Mouse (Mus musculus) heart, postnatal 4 days (tissue): ENCODE measurements at regions not wholly inside any gene's neighbourhood (a gene's known extent, or its start where the extent isn't known, plus 50 kb on each side); places are given as distances from the start of the nearest gene placed in this dataset.

Experiments used
- DNase-seq: peaks from one replicate; pipeline ENCODE4 v3.0.0; 2021

DNA sequence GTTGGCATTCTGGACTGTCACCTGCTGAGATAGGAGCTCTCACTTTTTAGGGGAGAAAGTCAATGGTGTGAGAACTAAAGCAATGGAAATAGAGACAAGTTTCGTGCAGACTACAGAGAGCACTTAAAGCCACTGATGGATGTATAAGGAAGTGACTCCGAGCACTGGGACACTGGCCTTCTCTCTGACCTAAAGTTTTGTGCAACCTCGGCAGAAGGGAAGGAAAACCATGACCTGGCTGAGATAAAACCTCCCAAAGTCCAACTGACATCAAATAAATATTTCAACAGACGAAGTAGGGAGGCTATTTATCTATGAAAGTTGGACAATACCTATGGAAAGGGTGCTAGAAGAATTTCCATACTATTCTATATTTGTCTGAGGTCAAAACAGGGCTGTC, 80.0 kb upstream of the Ahr start:
- no peak for DNase-seq

DNA sequence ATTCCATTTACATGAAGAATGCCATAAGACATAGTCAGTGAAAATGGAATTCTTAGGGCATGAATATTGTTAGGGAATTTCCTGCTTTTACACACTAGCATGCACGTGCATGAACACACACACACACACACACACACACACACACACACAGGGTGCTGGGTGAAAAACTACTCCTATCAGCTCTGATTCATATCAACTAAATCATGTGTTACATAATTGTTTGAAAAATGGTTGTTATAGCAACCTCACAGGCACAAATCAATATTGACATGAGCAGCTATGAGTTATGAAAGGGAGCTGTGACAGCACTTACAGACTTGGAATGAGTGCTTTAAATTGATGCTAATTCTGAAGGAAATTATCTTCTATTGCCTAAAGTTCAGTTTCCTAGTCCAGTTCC, 72.8 kb upstream of the Ahr start:
- no peak for DNase-seq

DNA sequence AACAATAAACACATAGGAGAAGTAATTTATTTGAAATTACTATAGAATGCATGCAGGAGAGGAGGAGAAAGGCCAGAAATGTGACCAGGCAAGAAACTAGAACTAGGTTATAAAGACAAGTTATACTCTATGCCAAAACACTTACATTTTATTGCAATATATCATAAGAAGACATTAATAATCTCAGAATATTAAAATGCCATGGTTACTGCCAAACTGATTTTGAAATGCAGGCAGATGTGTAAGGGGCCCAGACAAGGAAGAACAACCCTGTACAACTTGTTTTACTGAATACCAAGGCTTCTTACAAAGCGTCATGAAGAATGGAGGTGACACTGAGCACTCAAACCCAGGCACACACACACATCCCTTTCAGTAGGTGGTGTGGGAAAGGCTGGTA, 68.9 kb upstream of the Ahr start:
- DNase-seq, result no peak

DNA sequence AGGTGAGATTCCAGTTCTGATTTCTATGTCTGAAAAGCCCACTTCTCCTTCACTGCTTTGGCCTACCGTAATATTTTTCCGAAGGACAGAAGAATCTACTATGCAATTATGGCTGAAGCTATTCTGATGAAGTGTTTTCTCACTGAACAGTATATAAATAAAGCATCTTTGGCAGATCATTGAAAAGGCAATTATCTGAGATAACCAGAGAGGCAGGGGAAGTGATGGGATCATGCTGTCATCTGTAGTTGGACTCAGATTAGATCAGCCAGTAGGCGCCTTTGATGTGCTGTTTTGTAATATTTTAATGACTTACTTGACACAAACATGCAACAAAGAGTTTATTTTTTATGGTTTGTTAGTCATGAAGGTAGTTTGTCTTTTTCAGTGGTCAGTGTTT, 67.8 kb upstream of the Ahr start:
- DNase-seq, result no peak

DNA sequence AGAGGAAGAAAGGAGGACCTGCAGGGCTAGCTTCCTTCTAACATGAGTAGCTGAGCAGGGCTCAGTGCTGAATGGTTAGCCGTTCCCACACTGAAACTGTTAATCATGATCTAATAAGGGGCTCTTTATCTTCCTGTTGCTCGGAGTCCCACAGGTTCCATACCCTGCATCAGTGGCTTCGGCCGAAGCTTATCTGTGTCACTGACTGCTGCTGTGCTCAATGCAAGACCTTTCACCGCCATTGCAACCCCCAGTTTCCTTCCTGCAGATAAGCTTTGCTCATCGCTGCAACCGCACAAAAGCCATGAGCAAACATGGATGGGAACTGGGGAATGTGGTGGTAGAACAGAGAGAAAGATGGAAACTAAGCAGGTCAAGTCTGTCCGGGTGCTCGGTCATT, 63.5 kb upstream of the Ahr start:
- no peak for DNase-seq

DNA sequence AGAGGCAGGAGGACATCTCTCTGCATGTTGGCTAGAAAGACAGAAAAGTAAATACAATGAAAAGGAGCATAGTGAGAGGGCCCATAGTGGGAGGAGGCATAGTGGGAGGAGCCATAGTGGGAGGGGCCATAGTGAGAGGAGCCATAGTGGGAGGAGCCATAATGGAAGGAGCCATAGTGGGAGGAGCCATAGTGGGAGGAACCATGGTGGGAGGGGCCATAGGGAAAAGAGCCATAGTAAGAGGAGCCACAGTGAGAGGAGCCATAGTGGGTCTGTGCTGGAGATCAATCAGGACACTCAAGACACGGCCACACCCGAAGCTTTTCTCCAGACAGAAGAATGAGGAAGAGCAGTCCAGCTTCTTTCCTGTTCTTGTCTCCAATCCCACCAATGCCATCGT, 58.0 kb upstream of the Ahr start:
- no peak for DNase-seq
